Mouse (Mus musculus): ENCODE measurements around the gene Rsf1.

DNA sequence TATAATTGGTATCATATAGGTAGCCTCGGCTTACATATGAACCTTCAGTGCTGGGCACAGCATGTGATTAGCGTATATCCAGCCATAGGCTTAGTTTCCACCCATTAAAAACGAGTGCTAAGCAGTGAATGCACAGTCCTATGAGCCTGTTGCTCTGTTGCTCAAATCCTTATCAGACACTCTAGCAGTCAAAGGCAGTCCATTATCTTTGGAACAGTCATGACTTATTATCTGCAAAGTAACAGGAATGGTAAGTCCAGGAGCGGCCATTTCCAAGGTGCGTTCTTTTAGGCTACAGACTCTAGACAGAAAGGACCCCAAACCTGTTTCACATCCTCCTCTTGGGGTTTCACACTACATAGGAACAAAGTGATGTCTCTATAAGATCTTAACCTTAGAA lies 153.9 kb downstream of the Rsf1 start:
- no peak for TF ChIP-seq POLR2A (IDR thresholded peaks at IDR 0.05; ENCODE audit: control insufficient read depth, extremely low read depth, insufficient read depth, low read length, poor library complexity)
- no peak for TF ChIP-seq CTCF (IDR thresholded peaks at IDR 0.05; ENCODE audit: borderline replicate concordance, control insufficient read depth, extremely low read depth, insufficient read depth, low read length, poor library complexity)
